Mouse (Mus musculus) kidney, adult 2 months (tissue): ENCODE data around the gene Prdx1. TPM values are rescaled to one million over a fixed set of nuclear protein-coding genes. Genes with fewer than 3 reads are reported as not detected.
A peak's percentile ranks its signal among the peaks of the same experiment; 100 is the strongest.

Experiments used
- DNase-seq: peaks from one replicate; pipeline ENCODE4 v3.0.0; 2021
- H3K27ac ChIP-seq: fragments of 200-500 bp; 2 replicates; pipeline ENCODE4 v1.5.1; 2012; ENCODE audit warnings: low read depth, low read length, control low read depth, inconsistent platforms; ENCODE audit not compliant: insufficient read depth
- H3K27me3 ChIP-seq: fragments of 200-500 bp; replicated peaks from 2 replicates; pipeline ENCODE4 v1.6.1; 2012; ENCODE audit warnings: mild to moderate bottlenecking, moderate library complexity, low read length, inconsistent platforms; ENCODE audit not compliant: control insufficient read depth, insufficient read depth
- H3K36me3 ChIP-seq: fragments of 200-500 bp; 2 replicates; pipeline ENCODE4 v1.6.1; 2012; ENCODE audit warnings: mild to moderate bottlenecking, moderate library complexity, low read length, inconsistent platforms; ENCODE audit not compliant: control insufficient read depth, insufficient read depth
- H3K4me1 ChIP-seq: fragments of 200-500 bp; 2 replicates; pipeline ENCODE4 v1.6.1; 2011; ENCODE audit warnings: low read length; ENCODE audit not compliant: control insufficient read depth, insufficient read depth
- H3K4me3 ChIP-seq: fragments of 200-500 bp; 2 replicates; pipeline ENCODE4 v1.5.1; 2011; ENCODE audit warnings: mild to moderate bottlenecking, low read depth, low read length, control low read depth; ENCODE audit not compliant: insufficient read depth
- CTCF ChIP-seq: fragments of 200-500 bp; conservative IDR thresholded peaks from 2 replicates; pipeline ENCODE4 v1.5.1; 2011; ENCODE audit warnings: low read depth, mild to moderate bottlenecking, control low read depth, low read length, moderate library complexity, mixed read lengths; ENCODE audit not compliant: insufficient read depth, insufficient read length
- POLR2A ChIP-seq: fragments of 200-500 bp; IDR thresholded peaks from one replicate; pipeline ENCODE4 v1.6.1; 2011; ENCODE audit warnings: low read depth, low read length, control low read depth
- WGBS: fragments of 180-500 bp; shearing (Covaris S2); methylation state at CpG from one replicate; pipeline ENCODE4 v1.1.7; 2018; 5-methylcytosine and 5-hydroxymethylcytosine counted together
- polyA plus RNA-seq: library from polyadenylated mRNA; depleted of rRNA; stranded (reverse); fragments of >200 nt; gene quantifications from 2 replicates; pipeline ENCODE4 v1.2.3, GENCODE M21; 2012

The Prdx1 gene
- polyA plus RNA-seq, 1 experiment = 478 TPM

DNA sequence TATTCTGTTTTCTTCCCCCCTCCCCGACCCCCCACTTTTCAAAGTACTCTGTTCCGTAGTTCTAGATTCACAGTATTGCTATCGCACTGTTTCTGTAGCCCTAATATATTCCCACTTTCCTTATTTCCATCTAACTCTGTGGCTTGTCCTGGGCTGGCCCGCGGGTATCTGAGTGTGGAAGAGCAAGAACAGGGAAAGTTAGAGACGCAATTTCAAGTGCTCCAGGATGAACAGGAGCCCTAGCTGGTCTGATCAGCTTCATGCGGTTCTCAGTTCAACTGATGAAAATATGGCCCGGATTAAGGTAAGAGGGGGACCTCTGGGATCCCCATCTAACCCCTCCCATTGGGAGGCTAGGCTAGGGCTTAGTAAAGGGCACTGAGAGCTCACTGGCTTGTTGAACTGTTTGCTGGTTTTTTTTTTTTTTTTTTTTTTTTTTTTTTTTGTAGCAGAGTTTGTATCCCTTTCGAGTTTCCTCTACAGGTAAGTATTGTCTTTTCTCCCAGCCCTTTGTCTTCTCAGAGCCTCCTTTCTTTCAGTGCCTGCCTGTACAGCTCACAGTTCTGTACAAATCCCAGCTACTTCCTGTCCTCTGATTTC lies 23.5 kb downstream of the Prdx1 start:
- no peak for DNase-seq
- WGBS = 3% methylated on average over 9 of the region's 9 CpGs
- Histone ChIP-seq H3K36me3 (no peaks in the 10 kb centered on the region), H3K4me3 (peak overlapping the region; percentile 50), H3K4me1 (peaks cover 3% of the 10 kb centered on the region; the same call in 1 of the 2 replicates), H3K27ac (no peak overlapping the region), H3K27me3 (no peaks in the 10 kb centered on the region)
- TF ChIP-seq POLR2A (no peak), CTCF (no peak)

DNA sequence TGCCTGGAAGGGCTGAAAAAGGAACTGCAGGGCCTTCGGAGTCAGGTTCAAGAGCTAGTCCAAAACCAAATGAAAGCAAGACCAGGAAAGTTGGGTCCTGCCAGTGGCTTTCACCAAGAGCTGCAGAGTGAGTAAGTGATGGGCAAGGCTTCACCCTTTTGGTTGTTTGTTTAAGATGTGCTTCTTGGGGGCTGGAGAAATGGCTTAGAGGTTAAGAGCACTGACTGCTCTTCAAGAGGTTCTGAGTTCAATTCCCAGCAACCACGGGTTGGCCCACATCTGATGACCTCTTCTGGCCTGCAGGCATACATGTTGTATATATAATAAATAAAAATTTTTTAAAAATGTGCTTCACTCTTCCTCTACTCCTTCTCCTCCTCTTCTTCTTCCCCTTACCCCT lies 24.8 kb downstream of the Prdx1 start:
- Histone ChIP-seq H3K4me1 (peaks cover 3% of the 10 kb centered on the region; the same call in 1 of the 2 replicates), H3K27me3 (no peaks in the 10 kb centered on the region), H3K27ac (no peak overlapping the region), H3K4me3 (no peak overlapping the region), H3K36me3 (no peaks in the 10 kb centered on the region)
- TF ChIP-seq CTCF (no peak), POLR2A (no peak)
- WGBS = 98% methylated on average over 2 of the region's 2 CpGs
- DNase-seq = no peak

DNA sequence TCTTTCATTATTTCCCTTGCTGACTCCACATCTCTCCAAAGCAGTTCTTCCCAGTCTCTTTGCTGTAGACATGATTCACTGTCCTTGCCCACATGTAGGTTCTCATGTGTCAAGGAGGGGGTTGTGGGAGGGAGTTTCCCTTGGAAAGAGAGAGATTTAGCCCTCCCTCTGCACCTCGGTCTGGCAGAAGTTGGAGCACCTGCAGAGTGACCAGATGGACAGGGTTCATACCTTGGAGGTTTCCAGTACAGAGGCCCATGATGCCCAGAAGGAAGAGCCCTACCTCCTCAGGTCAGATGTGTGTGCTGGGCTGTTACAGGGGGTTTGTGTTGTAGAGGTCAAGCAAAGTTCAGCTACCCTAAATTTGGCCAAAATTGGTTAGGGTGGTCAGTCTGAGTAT lies 27.2 kb downstream of the Prdx1 start:
- no peak for DNase-seq
- TF ChIP-seq POLR2A (no peak), CTCF (no peak)
- WGBS = 32% methylated on average over 1 of the region's 1 CpGs
- Histone ChIP-seq H3K27me3 (no peaks in the 10 kb centered on the region), H3K4me3 (no peak overlapping the region), H3K4me1 (peaks cover 3% of the 10 kb centered on the region; the same call in 1 of the 2 replicates), H3K36me3 (no peaks in the 10 kb centered on the region), H3K27ac (no peak overlapping the region)

DNA sequence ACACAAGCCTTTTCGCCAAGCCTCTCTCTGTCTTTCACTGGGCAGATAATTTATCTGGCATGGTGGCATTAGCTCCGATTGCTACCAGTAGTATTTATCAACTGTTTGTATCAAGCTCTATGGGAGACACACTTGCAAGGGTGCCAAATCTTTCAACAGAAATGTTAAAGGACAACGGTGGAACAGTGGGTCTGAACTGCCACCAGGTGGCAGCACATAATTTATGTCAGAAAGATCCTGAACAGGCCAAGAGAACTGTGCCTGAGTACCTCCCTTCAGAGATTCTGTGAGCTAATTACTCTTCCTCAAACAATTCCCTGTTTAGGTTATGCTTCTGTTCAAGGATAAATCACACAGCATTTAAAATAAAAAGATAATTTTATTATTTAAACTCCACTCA lies 34.1 kb downstream of the Prdx1 start:
- Histone ChIP-seq H3K27me3 (no peaks in the 10 kb centered on the region), H3K36me3 (no peaks in the 10 kb centered on the region), H3K4me1 (peaks cover 2% of the 10 kb centered on the region; the same call in 1 of the 2 replicates), H3K4me3 (no peak overlapping the region), H3K27ac (no peak overlapping the region)
- DNase-seq = peak; percentile 85
- TF ChIP-seq POLR2A (no peak), CTCF (peak; percentile 80)
- WGBS = 20% methylated on average over 3 of the region's 3 CpGs

- Histone ChIP-seq H3K27ac (peak within 1 kb of the TSS; percentile 80), H3K4me1 (peaks cover 2% of the 10 kb centered on the region; the same call in 1 of the 2 replicates), H3K4me3 (peak within 1 kb of the TSS; percentile 93), H3K27me3 (no peaks in the 10 kb centered on the region), H3K36me3 (no peaks in the 10 kb centered on the region)
- TF ChIP-seq CTCF = no peak
- peak; percentile 46 for TF ChIP-seq POLR2A
- under 1% methylated on average over 34 of the region's 34 CpGs for WGBS
- peak; percentile 99 for DNase-seq
These were observed 35.2 kb downstream of the Prdx1 start, which contains the start of gene Tesk2 for GRCm38 (mm10) chr4:116720343-116721097. Gene Tesk2, plus strand, starts transcription at chr4:116720948.

GRCm38 (mm10) chr4:116721098-116721628 lies 35.8 kb downstream of the Prdx1 start:
- H3K27me3 ChIP-seq = no peaks in the 10 kb centered on the region
- TF ChIP-seq POLR2A = no peak
- TF ChIP-seq CTCF = no peak
- WGBS = 1% methylated on average over 29 of the region's 29 CpGs
- peak overlapping the region; percentile 80 for H3K27ac ChIP-seq
- no peaks in the 10 kb centered on the region for H3K36me3 ChIP-seq
- peak overlapping the region; percentile 93 for H3K4me3 ChIP-seq
- no peak for DNase-seq
- H3K4me1 ChIP-seq = peaks cover 2% of the 10 kb centered on the region; the same call in 1 of the 2 replicates

- DNase-seq = peak; percentile 22
- Histone ChIP-seq H3K27ac (0 out of 2 replicates have a peak overlapping the region, but pooled peaks have one; percentile 42), H3K36me3 (no peaks in the 10 kb centered on the region), H3K4me3 (peak overlapping the region; percentile 1; the same call in 1 of the 2 replicates), H3K4me1 (peaks cover 2% of the 10 kb centered on the region; the same call in 1 of the 2 replicates), H3K27me3 (no peaks in the 10 kb centered on the region)
- TF ChIP-seq CTCF (no peak), POLR2A (no peak)
- 59% methylated on average over 7 of the region's 7 CpGs for WGBS
These were observed 36.9 kb downstream of the Prdx1 start for GRCm38 (mm10) chr4:116722230-116722629.
